Mouse (Mus musculus) adrenal gland, adult (tissue): ENCODE measurements around the gene Gmppb.
"Not testable (repeated sequence)": the region's sequence is repeated elsewhere in the genome, so short reads cannot be mapped to it uniquely, and the experiment has no call there.

Experiments
- DNase-seq, 2 experiments: peaks; one replicate each; pipeline ENCODE4 v3.0.0; 2022 to 2023; ENCODE audit warnings: low spot score in 1 of 2; ENCODE audit not compliant: inconsistent age in 2 of 2

Gene Gmppb

GRCm38 (mm10) chr9:108049016-108049455 is at the start of gene Gmppb:
Gene Gmppb (plus strand): TSS chr9:108049242.
- peak; percentile 98 for DNase-seq

GRCm38 (mm10) chr9:108001922-108002770 is 46.9 kb upstream of the Gmppb start, which contains the start of gene Ip6k1:
Gene Ip6k1 (plus strand): TSS chr9:108002501.
- peak; percentile 100 for DNase-seq

GRCm38 (mm10) chr9:108002778-108003530 is 46.1 kb upstream of the Gmppb start:
- DNase-seq, result no peak

- DNase-seq, result peak in 1 of 2 experiments; percentile 68
Observed at GRCm38 (mm10) chr9:108003531-108003890, 45.5 kb upstream of the Gmppb start.

- no peak for DNase-seq
Observed at GRCm38 (mm10) chr9:108008041-108008440, 41.0 kb upstream of the Gmppb start.

- no peak for DNase-seq
Observed at GRCm38 (mm10) chr9:108010385-108010784, 38.7 kb upstream of the Gmppb start.

- DNase-seq, result not testable (repeated sequence)
Observed at GRCm38 (mm10) chr9:108013577-108013976, 35.5 kb upstream of the Gmppb start.

GRCm38 (mm10) chr9:108017127-108017526 is 31.9 kb upstream of the Gmppb start:
- no peak for DNase-seq

GRCm38 (mm10) chr9:108020741-108021140 is 28.3 kb upstream of the Gmppb start:
- DNase-seq, result peak in 1 of 2 experiments; percentile 59

- DNase-seq, result no peak
Observed at GRCm38 (mm10) chr9:108023216-108023615, 25.8 kb upstream of the Gmppb start.

- no peak for DNase-seq
Observed at GRCm38 (mm10) chr9:108026584-108026983, 22.5 kb upstream of the Gmppb start.

GRCm38 (mm10) chr9:108027867-108028266 is 21.2 kb upstream of the Gmppb start:
- DNase-seq, result no peak

GRCm38 (mm10) chr9:108032126-108032525 is 16.9 kb upstream of the Gmppb start:
- no peak for DNase-seq

GRCm38 (mm10) chr9:108035331-108036156 is 13.5 kb upstream of the Gmppb start:
- no peak for DNase-seq

- no peak for DNase-seq
Observed at GRCm38 (mm10) chr9:108044751-108045492, 4.1 kb upstream of the Gmppb start.

GRCm38 (mm10) chr9:108046582-108046981 is 2.5 kb upstream of the Gmppb start:
- DNase-seq, result no peak

- DNase-seq, result no peak
Observed at GRCm38 (mm10) chr9:108047601-108048565, 1.2 kb upstream of the Gmppb start.

- DNase-seq, result peak in 1 of 2 experiments; percentile 82
Observed at GRCm38 (mm10) chr9:108048566-108048955, 481 bp upstream of the Gmppb start.

- peak in 1 of 2 experiments; percentile 50 for DNase-seq
Observed at GRCm38 (mm10) chr9:108049561-108050251, 664 bp downstream of the Gmppb start.
